Mouse (Mus musculus) neural tube, embryonic 13.5 days (tissue): ENCODE measurements around the gene Diexf. TPM values are rescaled to one million over a fixed set of nuclear protein-coding genes. Genes with fewer than 3 reads are reported as not detected.

ENCODE experiments used
- ATAC-seq: fragments of 200-750 bp; cut with Nextera tagmentation; 2 replicates; pipeline ENCODE4 v1.8.0; 2017; ENCODE audit warnings: low read depth, mild to moderate bottlenecking, moderate TSS enrichment, moderate library complexity
- H3K27ac ChIP-seq: fragments of 300-500 bp; sonication (generic); replicated peaks from 2 replicates; pipeline ENCODE4 v1.5.1; 2015; ENCODE audit warnings: moderate library complexity, mild to moderate bottlenecking, inconsistent platforms
- H3K27me3 ChIP-seq: fragments of 300-500 bp; sonication (generic); 2 replicates; pipeline ENCODE4 v1.6.1; 2015; ENCODE audit warnings: mild to moderate bottlenecking, inconsistent platforms
- H3K36me3 ChIP-seq: fragments of 300-500 bp; sonication (generic); 2 replicates; pipeline ENCODE4 v1.6.1; 2015; ENCODE audit warnings: mild to moderate bottlenecking, inconsistent platforms
- H3K4me1 ChIP-seq: fragments of 300-500 bp; sonication (generic); replicated peaks from 2 replicates; pipeline ENCODE4 v1.6.1; 2015; ENCODE audit warnings: inconsistent platforms
- H3K4me2 ChIP-seq: fragments of 300-500 bp; sonication (generic); 2 replicates; pipeline ENCODE4 v1.6.1; 2015; ENCODE audit warnings: inconsistent platforms, mild to moderate bottlenecking, moderate library complexity
- H3K4me3 ChIP-seq: fragments of 300-500 bp; sonication (generic); 2 replicates; pipeline ENCODE4 v1.5.1; 2015; ENCODE audit warnings: mild to moderate bottlenecking, inconsistent platforms
- H3K9ac ChIP-seq: fragments of 300-500 bp; sonication (generic); 2 replicates; pipeline ENCODE4 v1.6.1; 2015; ENCODE audit warnings: moderate library complexity, mild to moderate bottlenecking, inconsistent platforms
- H3K9me3 ChIP-seq: fragments of 300-500 bp; sonication (generic); 2 replicates; pipeline ENCODE4 v1.6.1; 2016; ENCODE audit warnings: inconsistent platforms
- WGBS: fragments of 180-500 bp; shearing (Covaris S2); methylation state at CpG from one replicate; pipeline ENCODE4 v1.1.7; 2015; 5-methylcytosine and 5-hydroxymethylcytosine counted together
- polyA plus RNA-seq: library from polyadenylated mRNA; unstranded; fragments of >200 nt; fragmentation: Nextera tagmentation; extraction: Ambion mirVana; gene quantifications from 2 replicates; pipeline ENCODE4 v1.2.1, GENCODE M21; 2015

Gene Diexf
- polyA plus RNA-seq, 1 experiment from 2014 or later, result 8.9 TPM

DNA sequence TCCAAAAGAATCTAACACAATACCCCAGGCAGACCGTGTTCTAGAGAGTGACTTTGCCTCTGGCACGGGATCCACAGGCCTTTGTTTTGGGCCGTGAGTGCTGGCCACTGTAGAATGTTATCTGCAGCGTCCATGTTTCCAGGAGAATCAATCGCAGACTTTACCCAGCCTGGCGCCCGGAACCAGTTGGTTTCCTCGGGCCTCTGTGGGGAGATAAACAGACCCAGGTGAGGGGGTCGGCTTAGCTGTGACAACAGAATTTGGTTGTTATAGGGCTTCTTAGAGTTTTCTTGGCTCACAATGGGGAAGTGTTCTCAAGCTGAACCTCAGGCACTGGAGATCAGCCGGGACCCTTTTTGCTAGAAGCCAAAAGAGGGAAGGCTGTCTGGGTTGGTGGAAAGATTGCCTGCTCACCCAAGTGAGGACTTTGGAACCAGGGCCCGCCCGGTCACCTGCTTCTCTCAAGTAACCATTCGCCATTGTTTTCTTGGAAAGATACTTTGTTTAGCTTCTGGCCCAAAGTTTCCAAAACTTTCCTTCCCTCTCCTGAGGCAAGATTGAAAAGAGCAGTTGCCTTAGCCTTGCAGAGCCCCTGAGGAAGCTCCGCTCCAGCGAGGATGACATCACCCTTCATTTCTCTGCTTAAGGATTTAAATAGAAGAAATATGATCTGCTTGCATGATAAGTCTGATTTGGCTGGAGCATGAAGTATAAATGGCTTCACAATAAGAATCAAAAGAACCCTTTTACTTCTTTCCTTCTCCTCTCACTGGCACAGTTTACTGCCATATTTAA is 26.4 kb upstream of the Diexf start:
- H3K27me3 ChIP-seq, result peaks cover 43% of the 10 kb centered on the region
- H3K9me3 ChIP-seq, result no peaks in the 10 kb centered on the region
- no peak overlapping the region for H3K9ac ChIP-seq
- no peaks in the 10 kb centered on the region for H3K36me3 ChIP-seq
- no peak for ATAC-seq
- no peak overlapping the region for H3K4me2 ChIP-seq
- H3K27ac ChIP-seq, result no peak overlapping the region
- WGBS, result 83% methylated on average over 15 of the region's 15 CpGs
- no peak overlapping the region for H3K4me3 ChIP-seq
- H3K4me1 ChIP-seq, result peaks cover 18% of the 10 kb centered on the region

DNA sequence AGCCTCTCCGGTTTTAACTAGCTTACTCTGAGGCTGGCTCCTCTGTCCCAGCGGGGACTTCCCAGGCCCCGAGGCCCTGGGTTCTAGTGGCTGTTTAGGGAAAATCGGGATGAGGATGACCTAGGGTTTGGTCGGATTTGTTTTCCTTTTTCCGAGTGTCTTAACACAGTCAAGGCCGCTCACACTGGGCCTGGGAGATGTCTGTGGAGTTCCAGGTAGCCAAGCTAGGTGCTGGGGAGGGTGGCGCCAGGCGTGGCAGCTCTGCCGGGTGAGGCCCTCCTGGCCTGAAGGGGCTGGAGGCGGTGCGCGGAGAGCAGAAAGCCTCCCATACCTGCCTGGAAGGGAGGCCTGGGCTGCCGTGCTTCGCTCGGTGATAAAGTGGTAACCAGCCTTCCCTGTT is 23.5 kb upstream of the Diexf start:
- no peak overlapping the region; the same call in 1 of the 2 replicates for H3K4me3 ChIP-seq
- ATAC-seq, result no peak
- H3K9ac ChIP-seq, result no peak overlapping the region
- H3K27me3 ChIP-seq, result peaks cover 60% of the 10 kb centered on the region
- peaks cover 13% of the 10 kb centered on the region for H3K4me1 ChIP-seq
- no peak overlapping the region for H3K27ac ChIP-seq
- no peaks in the 10 kb centered on the region for H3K9me3 ChIP-seq
- H3K4me2 ChIP-seq, result peak overlapping the region; percentile 51
- 25% methylated on average over 16 of the region's 16 CpGs for WGBS
- no peaks in the 10 kb centered on the region for H3K36me3 ChIP-seq

DNA sequence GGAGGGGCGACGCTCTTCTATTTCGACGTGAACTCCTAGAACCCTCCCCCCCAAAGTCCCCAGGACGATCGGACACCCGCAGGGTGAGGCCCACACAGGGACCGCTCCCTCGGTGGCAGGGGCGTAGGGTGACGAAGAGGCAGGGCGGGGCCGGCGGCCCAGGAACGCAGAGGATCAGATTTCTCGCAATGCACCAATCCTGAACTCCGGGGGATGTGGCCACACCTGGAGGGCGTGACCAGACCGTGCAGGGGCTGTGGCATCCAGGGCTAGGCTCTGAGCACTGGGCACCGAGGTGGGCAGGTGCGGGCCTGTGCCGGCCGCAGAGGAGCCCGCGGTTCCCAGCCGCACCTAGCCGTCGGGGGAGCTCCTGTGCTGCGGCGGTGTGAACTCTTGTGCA is 22.8 kb upstream of the Diexf start, which contains the start of gene Irf6:
TSS of gene Irf6 (plus strand) at position 240 of the 400 bp plus-strand sequence.
- Histone ChIP-seq H3K27me3 (peaks cover 60% of the 10 kb centered on the region), H3K4me3 (peak within 1 kb of the TSS; percentile 27), H3K36me3 (no peaks in the 10 kb centered on the region), H3K4me1 (peaks cover 13% of the 10 kb centered on the region), H3K9ac (0 out of 2 replicates have a peak within 1 kb of the TSS, but pooled peaks have one; percentile 34), H3K27ac (no peak within 1 kb of the TSS), H3K4me2 (peak within 1 kb of the TSS; percentile 51), H3K9me3 (no peaks in the 10 kb centered on the region)
- ATAC-seq, result peak; percentile 53
- WGBS, result 1% methylated on average over 30 of the region's 30 CpGs

DNA sequence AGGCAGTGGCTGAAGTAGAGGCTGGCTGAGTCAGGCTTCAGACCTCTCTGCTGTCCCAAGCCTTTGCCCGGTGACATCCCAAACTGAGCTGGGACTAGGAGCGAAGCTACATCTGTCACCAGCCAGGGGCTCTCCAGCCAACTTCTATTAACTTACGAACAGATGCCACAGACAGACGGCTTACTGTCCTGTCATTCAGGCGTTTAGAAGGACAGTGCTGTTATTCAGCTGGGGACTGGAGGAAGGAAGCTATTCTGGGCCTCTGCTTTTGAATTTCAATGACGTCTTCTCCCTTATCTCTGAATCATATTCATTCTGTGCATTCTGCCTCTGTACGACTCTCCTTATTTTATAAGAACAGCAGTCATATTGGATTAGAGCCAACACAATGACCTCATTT is 21.1 kb upstream of the Diexf start:
- 34% methylated on average over 7 of the region's 7 CpGs for WGBS
- Histone ChIP-seq H3K4me3 (no peak overlapping the region), H3K4me2 (no peak overlapping the region), H3K36me3 (no peaks in the 10 kb centered on the region), H3K27ac (no peak overlapping the region), H3K9me3 (no peaks in the 10 kb centered on the region), H3K9ac (no peak overlapping the region), H3K4me1 (peaks cover 13% of the 10 kb centered on the region), H3K27me3 (peaks cover 60% of the 10 kb centered on the region)
- no peak for ATAC-seq

DNA sequence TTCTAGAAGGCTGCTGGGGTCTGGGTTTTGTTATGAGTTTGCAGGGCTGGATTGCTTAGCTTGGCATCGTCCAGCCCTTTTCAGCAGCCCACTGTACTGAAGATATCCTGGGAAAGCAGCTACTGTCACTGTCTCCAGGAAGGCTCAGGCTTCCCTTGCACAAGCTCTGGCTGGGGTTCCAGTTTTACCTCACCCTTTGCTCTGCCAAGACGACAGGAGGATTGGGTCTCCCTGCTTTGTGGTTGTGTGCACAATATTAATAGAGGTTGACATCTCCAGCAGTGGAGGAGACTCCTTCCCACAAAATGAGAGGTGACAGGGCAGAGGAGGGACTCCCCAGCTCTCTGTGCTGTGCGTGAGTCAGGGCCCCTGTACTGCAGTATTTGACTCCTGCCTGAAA is 19.2 kb upstream of the Diexf start:
- Histone ChIP-seq H3K4me1 (peaks cover 13% of the 10 kb centered on the region), H3K9me3 (no peaks in the 10 kb centered on the region), H3K4me3 (no peak overlapping the region), H3K27me3 (peaks cover 44% of the 10 kb centered on the region), H3K36me3 (no peaks in the 10 kb centered on the region), H3K4me2 (no peak overlapping the region), H3K9ac (no peak overlapping the region), H3K27ac (no peak overlapping the region)
- ATAC-seq, result no peak
- 76% methylated on average over 3 of the region's 3 CpGs for WGBS

DNA sequence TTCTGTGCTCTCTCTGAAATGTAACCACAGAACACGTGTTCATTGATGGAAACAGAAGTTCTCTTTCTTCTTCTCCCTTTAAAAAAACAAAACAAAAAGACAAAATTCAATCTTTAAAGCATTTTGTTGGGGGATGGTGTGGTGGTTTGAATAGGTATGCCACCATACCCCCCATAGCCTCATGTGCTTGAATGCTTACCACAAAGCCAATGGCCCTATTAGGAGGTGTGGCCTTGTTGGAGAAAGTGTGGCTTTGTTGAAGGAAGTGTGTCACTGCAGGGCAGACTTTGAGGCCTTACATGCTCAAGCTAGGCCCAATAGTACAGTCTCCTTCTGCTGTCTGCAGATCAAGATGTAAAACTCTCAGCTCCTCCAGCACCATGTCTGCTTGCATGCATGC is 16.3 kb upstream of the Diexf start:
- Histone ChIP-seq H3K4me1 (0 out of 2 replicates have a peak, but pooled peaks cover 3% of the 10 kb centered on the region), H3K27ac (no peak overlapping the region), H3K4me3 (no peak overlapping the region), H3K9ac (no peak overlapping the region), H3K9me3 (no peaks in the 10 kb centered on the region), H3K36me3 (no peaks in the 10 kb centered on the region), H3K4me2 (no peak overlapping the region), H3K27me3 (peaks cover 16% of the 10 kb centered on the region)
- 84% methylated on average over 1 of the region's 1 CpGs for WGBS
- ATAC-seq, result no peak

DNA sequence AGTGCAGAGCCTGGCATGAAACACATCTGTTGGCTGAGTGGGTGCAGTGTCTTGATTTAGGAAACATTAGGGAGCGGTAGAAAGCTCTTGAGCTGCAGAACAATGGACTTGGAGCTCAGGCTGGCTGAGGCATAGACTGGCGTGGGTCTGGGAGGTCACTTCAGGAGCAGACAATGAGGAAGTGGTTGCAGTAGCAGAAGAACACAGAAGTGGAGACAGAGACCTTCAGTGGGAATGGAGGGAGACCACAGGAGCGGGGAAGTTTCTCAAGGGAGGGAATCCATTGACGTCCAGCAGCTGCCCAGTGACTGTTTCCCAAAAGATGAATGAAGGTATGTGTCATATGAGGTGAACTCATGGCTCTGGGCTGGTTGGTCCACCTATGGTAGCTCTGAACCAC is 15.0 kb upstream of the Diexf start:
- H3K36me3 ChIP-seq, result no peaks in the 10 kb centered on the region
- 0 out of 2 replicates have a peak, but pooled peaks cover 4% of the 10 kb centered on the region for H3K27me3 ChIP-seq
- 86% methylated on average over 4 of the region's 4 CpGs for WGBS
- H3K4me2 ChIP-seq, result no peak overlapping the region
- no peaks in the 10 kb centered on the region for H3K4me1 ChIP-seq
- H3K27ac ChIP-seq, result no peak overlapping the region
- no peak for ATAC-seq
- no peaks in the 10 kb centered on the region for H3K9me3 ChIP-seq
- H3K4me3 ChIP-seq, result no peak overlapping the region
- no peak overlapping the region for H3K9ac ChIP-seq

DNA sequence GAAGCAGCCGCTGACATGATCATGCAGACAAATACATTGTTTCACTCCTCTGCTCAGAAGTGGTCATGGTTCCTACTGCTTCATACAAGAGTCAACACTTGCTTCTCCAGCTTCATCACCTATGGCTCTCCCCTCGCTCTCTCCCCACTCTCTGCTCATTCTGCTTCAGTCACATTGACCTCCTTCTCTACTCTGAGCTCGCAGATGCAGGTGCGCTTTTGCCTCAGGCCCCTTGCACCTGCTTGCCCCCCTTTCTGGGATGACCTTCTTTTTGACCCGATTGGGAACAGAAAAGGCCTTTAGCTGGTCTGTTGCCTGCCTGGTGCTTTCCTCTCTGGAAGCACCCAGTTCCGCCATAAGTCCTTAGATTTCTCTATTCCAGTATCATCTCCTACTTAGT is 14.4 kb upstream of the Diexf start:
- H3K4me2 ChIP-seq, result no peak overlapping the region
- no peak overlapping the region for H3K4me3 ChIP-seq
- 92% methylated on average over 6 of the region's 6 CpGs for WGBS
- no peak for ATAC-seq
- H3K36me3 ChIP-seq, result no peaks in the 10 kb centered on the region
- H3K4me1 ChIP-seq, result no peaks in the 10 kb centered on the region
- no peaks in the 10 kb centered on the region for H3K9me3 ChIP-seq
- H3K9ac ChIP-seq, result no peak overlapping the region
- H3K27me3 ChIP-seq, result 0 out of 2 replicates have a peak, but pooled peaks cover 3% of the 10 kb centered on the region
- H3K27ac ChIP-seq, result no peak overlapping the region

DNA sequence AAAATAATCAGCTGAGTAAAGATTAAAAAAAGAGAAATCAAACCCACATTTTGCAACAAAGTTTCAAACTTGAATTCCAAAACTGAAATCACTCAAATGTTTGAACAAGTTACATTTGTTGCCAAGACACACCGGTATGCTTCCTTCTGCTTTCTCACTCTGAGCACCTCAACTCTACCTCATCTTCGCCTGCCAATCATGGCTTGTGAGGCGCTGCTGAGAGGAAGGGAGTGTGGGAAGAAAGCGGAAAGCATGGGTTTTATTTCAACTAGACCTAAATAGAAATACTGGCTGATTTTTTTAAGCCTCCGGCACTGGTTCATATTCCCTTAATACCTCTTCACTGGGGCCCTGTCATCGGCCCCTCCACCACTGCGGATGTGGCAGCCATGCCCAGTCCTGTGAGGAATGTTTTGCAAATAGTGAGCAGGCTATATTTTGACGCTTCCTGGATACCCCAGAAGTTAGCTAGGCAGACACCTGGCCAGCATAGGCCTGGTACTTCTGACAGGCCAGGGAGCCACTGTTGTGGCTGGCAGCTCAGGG is 12.5 kb upstream of the Diexf start:
- Histone ChIP-seq H3K9ac (no peak overlapping the region), H3K27ac (no peak overlapping the region), H3K36me3 (no peaks in the 10 kb centered on the region), H3K27me3 (no peaks in the 10 kb centered on the region), H3K4me2 (no peak overlapping the region), H3K4me1 (no peaks in the 10 kb centered on the region), H3K9me3 (no peaks in the 10 kb centered on the region), H3K4me3 (no peak overlapping the region)
- ATAC-seq, result no peak
- WGBS, result 90% methylated on average over 8 of the region's 8 CpGs

DNA sequence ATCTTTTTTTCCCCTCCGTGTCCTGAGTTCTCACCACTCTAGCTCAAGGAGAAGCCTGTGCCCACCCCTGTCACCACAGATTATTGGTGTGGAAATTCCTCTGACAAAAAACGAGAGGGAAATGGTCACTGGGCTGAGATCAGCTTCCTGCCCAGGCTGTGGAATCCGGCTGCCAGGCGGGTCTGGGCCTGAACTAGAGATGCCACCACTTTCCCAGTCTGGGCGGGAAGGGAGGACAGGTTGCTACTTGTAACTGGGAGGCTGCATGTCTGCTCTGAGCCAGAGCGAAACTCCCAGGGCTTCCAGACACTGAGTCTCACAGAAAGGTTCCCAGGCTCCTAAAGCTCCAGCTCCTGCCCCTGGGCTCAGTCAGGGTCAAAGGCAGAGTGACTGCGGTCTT is 11.0 kb upstream of the Diexf start:
- no peak for ATAC-seq
- H3K27ac ChIP-seq, result no peak overlapping the region
- H3K9me3 ChIP-seq, result no peaks in the 10 kb centered on the region
- H3K4me3 ChIP-seq, result no peak overlapping the region
- WGBS, result 78% methylated on average over 7 of the region's 7 CpGs
- no peaks in the 10 kb centered on the region for H3K36me3 ChIP-seq
- no peaks in the 10 kb centered on the region for H3K27me3 ChIP-seq
- H3K4me1 ChIP-seq, result no peaks in the 10 kb centered on the region
- H3K9ac ChIP-seq, result no peak overlapping the region
- H3K4me2 ChIP-seq, result no peak overlapping the region

DNA sequence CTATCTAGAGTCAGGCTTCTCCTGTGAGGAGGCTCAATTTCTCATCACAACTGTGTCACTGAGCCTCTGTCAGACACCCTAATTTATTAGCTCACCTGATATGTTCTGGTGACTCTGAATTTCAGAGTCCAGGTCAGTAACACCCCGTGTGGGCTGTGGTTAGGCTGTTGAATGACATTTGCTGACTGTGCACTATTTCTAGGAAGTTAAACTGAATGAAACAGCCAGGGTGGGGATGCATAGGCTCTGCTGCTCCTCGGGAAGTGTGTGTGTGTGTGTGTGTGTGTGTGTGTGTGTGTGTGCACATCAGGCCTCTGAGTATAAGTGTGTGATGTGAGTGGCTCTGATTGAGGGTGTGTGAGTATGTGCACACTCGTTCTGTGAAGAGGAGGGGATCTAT is 8.6 kb upstream of the Diexf start:
- H3K36me3 ChIP-seq, result no peaks in the 10 kb centered on the region
- no peak overlapping the region for H3K4me2 ChIP-seq
- H3K27me3 ChIP-seq, result no peaks in the 10 kb centered on the region; the same call in 1 of the 2 replicates
- no peaks in the 10 kb centered on the region for H3K4me1 ChIP-seq
- H3K27ac ChIP-seq, result no peak overlapping the region
- H3K4me3 ChIP-seq, result no peak overlapping the region
- H3K9me3 ChIP-seq, result no peaks in the 10 kb centered on the region
- H3K9ac ChIP-seq, result no peak overlapping the region
- WGBS, result 61% methylated on average over 3 of the region's 3 CpGs
- ATAC-seq, result no peak

DNA sequence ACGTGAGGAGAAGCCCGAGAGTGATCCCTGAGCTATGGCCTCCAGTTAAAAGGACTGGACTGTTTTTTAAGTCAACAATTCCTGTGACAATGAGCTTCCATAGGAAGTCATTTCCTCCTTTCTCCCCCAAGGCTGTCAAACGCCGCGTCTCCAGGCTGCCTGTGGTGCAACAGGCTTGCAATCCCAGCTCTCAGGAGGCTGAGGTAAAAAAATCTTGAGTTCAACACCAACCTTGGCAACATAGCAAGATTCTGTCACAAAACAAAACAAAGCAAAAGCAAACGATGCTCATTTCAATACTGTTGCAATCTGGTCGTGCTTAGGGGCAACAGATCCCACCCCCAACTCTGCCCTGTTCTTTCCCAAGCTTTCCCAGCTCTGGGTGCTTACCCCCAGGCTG is 8.0 kb upstream of the Diexf start:
- Histone ChIP-seq H3K4me2 (no peak overlapping the region), H3K27me3 (no peaks in the 10 kb centered on the region; the same call in 1 of the 2 replicates), H3K4me1 (no peaks in the 10 kb centered on the region), H3K4me3 (no peak overlapping the region), H3K27ac (no peak overlapping the region), H3K9ac (no peak overlapping the region), H3K36me3 (no peaks in the 10 kb centered on the region), H3K9me3 (no peaks in the 10 kb centered on the region)
- no peak for ATAC-seq
- 43% methylated on average over 7 of the region's 7 CpGs for WGBS
